Mouse (Mus musculus) sigmoid colon, adult 10 weeks (tissue): ENCODE data around the gene Ubn2. TPM values are rescaled to one million over a fixed set of nuclear protein-coding genes. Genes with fewer than 3 reads are reported as not detected.

Experiments used
- polyA plus RNA-seq: library from polyadenylated mRNA; stranded (reverse); fragments of 350-450 nt; fragmentation: Illumina TruSeq; extraction: RNeasy Lipid Tissue Mini Kit (QIAGEN cat#74804); gene quantifications from one replicate; pipeline ENCODE4 v1.2.3, GENCODE M21; 2014; ENCODE audit warnings: low read depth, low replicate concordance

Ubn2 gene
- 52.6 TPM for polyA plus RNA-seq

GRCm38 (mm10) chr6:38433261-38434033, at the start of gene Ubn2:
Ubn2 (plus strand) TSS chr6:38433950.

DNA sequence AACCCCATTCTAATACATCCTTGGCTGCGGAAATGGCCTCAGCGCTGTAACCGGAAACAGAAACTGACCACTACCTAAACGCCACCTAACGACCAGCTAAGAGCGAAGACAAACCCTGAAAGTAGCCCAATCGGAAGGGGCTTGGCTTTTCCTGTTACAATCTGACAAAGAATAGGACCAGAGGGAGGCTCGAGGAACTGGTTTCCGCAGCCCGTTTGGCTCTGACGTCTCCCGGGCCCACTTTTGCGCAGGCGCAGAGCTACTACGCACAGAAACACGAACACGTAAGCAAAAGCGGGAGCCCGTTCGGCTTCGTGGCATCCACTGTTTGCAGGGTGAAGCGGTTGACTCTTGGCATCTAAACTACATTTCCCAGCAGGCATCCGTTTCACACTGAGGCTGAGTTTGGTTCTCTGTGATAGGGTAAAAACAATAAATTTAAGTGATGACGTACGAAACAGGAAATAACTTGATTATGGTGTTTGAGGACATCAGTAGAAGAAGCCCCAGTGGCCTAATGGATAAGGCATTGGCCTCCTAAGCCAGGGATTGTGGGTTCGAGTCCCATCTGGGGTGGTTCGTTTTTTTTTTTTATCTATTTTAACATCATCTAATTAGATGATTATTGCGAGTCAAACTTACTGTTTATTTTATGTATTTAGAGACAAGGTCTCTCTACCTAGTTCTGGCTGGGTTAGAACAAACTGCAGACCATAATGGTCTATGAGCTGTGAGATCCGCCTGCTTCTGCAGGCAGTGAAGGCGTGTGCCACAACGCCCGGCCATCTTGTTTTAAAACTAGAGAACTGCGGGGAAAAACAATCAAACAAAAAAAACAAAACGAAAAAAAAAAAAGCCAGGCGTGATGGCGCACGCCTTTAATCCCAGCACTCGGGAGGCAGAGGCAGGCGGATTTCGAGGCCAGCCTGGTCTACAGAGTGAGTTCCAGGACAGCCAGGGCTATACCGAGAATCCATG, 100.0 kb downstream of the Ubn2 start, which contains the start of gene Fmc1:
TSS of gene Fmc1 (plus strand) at position 75 of the 978 bp plus-strand sequence.

GRCm38 (mm10) chr6:38551062-38551988, 117.6 kb downstream of the Ubn2 start, which contains the start of gene Luc7l2:
Luc7l2 (plus strand) TSS chr6:38551334.

Other genes with a start within 250 kb of the Ubn2 start
- 0.50 TPM for gene D630045J12Rik, start 179.9 kb upstream of the Ubn2 start, polyA plus RNA-seq
- gene Zc3hav1l, start 134.7 kb upstream of the Ubn2 start, polyA plus RNA-seq = 3.9 TPM
- gene Zc3hav1, start 79.3 kb upstream of the Ubn2 start, polyA plus RNA-seq = 82.5 TPM
- 3.4 TPM for gene Ttc26, start 52.5 kb upstream of the Ubn2 start, polyA plus RNA-seq
- 1.3 TPM for gene Fmc1, start 99.6 kb downstream of the Ubn2 start, polyA plus RNA-seq
- gene Luc7l2, start 117.4 kb downstream of the Ubn2 start, polyA plus RNA-seq = 647 TPM
- 0.13 TPM for gene Klrg2, start 203.3 kb downstream of the Ubn2 start, polyA plus RNA-seq
- not detected for gene Clec2l, start 229.1 kb downstream of the Ubn2 start, polyA plus RNA-seq